Mouse (Mus musculus) intestine, postnatal 0 days (tissue): Measurements from ENCODE around the gene Gm4792. TPM values are rescaled to one million over a fixed set of nuclear protein-coding genes. Genes with fewer than 3 reads are reported as not detected.

Experiments
- ATAC-seq: fragments of 200-750 bp; cut with Nextera tagmentation; 2 replicates; pipeline ENCODE4 v1.8.0; 2017; ENCODE audit warnings: mild to moderate bottlenecking, moderate TSS enrichment, moderate library complexity
- H3K27ac ChIP-seq: fragments of 300-500 bp; sonication (generic); 2 replicates; pipeline ENCODE4 v1.5.1; 2014; ENCODE audit warnings: mild to moderate bottlenecking, low read depth, low read length, moderate library complexity
- H3K27me3 ChIP-seq: fragments of 300-500 bp; sonication (generic); replicated peaks from 2 replicates; pipeline ENCODE4 v1.6.1; 2014; ENCODE audit warnings: low read length, mixed read lengths; ENCODE audit not compliant: control insufficient read depth, insufficient read depth
- H3K36me3 ChIP-seq: fragments of 300-500 bp; sonication (generic); 2 replicates; pipeline ENCODE4 v1.6.1; 2014; ENCODE audit warnings: mild to moderate bottlenecking, moderate library complexity; ENCODE audit not compliant: control insufficient read depth, insufficient read depth
- H3K4me1 ChIP-seq: fragments of 300-500 bp; sonication (generic); replicated peaks from 2 replicates; pipeline ENCODE4 v1.6.1; 2014; ENCODE audit warnings: antibody characterized with exemption, low read length, mixed read lengths; ENCODE audit not compliant: control insufficient read depth, insufficient read depth
- H3K4me2 ChIP-seq: fragments of 300-500 bp; sonication (generic); replicated peaks from 2 replicates; pipeline ENCODE4 v1.6.1; 2014; ENCODE audit warnings: low read depth, mild to moderate bottlenecking, moderate library complexity
- H3K4me3 ChIP-seq: fragments of 300-500 bp; sonication (generic); 2 replicates; pipeline ENCODE4 v1.5.1; 2014; ENCODE audit warnings: low read depth, low read length
- H3K9ac ChIP-seq: fragments of 300-500 bp; sonication (generic); 2 replicates; pipeline ENCODE4 v1.6.1; 2014; ENCODE audit warnings: mild to moderate bottlenecking, low read depth, low read length
- H3K9me3 ChIP-seq: fragments of 300-500 bp; sonication (generic); 2 replicates; pipeline ENCODE4 v1.6.1; 2016; ENCODE audit warnings: mixed run types; ENCODE audit not compliant: control insufficient read depth
- CTCF ChIP-seq: sonication (generic); IDR thresholded peaks from 2 replicates; pipeline ENCODE4 v1.5.1; 2016; ENCODE audit warnings: low read depth, mild to moderate bottlenecking, control low read depth, antibody characterized with exemption, moderate library complexity
- WGBS: fragments of 180-500 bp; shearing (Covaris S2); extraction: QIAGEN DNeasy Blood & Tissue Kit; methylation state at CpG from one replicate; pipeline ENCODE4 v1.1.7; 2014; 5-methylcytosine and 5-hydroxymethylcytosine counted together
- polyA plus RNA-seq: library from polyadenylated mRNA; unstranded; fragments of >200 nt; fragmentation: Nextera tagmentation; extraction: Ambion mirVana; gene quantifications from 2 replicates; pipeline ENCODE4 v1.2.1, GENCODE M21; 2015

Gene Gm4792
- polyA plus RNA-seq, 1 experiment from 2014 or later = not detected

DNA sequence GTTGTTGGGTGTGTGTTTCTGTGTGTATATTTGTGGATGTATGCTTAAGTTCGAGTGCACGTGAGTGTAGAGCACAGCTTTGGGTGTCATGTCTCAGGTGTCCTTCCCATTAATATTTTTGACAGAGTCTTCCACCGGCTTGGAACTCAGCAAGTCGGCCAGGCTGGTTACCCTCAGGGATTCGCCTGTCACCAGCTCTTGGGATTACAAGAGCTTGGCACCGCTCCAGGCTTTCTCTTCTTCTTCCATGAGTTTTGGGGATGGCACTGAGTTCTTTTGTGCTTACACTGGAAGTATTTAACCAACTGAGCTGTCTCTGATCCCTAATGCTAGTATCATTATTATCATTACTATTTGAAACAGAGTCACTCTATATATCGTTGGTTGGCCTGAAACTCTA lies 15.7 kb downstream of the Gm4792 start:
- ATAC-seq = no peak
- Histone ChIP-seq H3K9ac (no peak overlapping the region), H3K27ac (no peak overlapping the region), H3K36me3 (no peaks in the 10 kb centered on the region), H3K27me3 (no peaks in the 10 kb centered on the region), H3K4me3 (no peak overlapping the region), H3K4me1 (no peaks in the 10 kb centered on the region), H3K4me2 (no peak overlapping the region), H3K9me3 (no peaks in the 10 kb centered on the region)
- TF ChIP-seq CTCF = no peak
- WGBS = 85% methylated on average over 7 of the region's 7 CpGs

DNA sequence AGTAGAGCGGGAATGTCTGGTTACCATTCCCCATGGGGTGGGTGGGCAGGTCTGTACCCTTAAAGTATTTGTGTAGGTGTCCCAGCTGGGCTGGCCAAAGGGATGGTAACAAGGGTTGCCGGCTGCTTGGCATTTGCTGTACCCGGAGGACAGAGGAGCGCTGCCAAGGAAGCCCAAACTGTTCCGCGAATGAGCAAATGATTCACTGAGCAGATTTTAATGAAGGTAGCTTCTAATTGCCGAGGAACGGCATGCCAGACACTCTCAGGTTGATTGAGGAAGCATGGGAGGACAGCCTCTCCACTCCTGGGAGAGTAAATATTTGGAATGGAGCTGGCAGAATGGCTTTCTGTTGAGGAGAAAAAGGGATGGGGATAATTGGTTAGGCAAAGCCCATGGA lies 16.3 kb downstream of the Gm4792 start:
- Histone ChIP-seq H3K27ac (no peak overlapping the region), H3K9me3 (no peaks in the 10 kb centered on the region), H3K4me3 (no peak overlapping the region), H3K36me3 (no peaks in the 10 kb centered on the region), H3K4me2 (no peak overlapping the region), H3K4me1 (no peaks in the 10 kb centered on the region), H3K9ac (no peak overlapping the region), H3K27me3 (no peaks in the 10 kb centered on the region)
- WGBS = 55% methylated on average over 8 of the region's 8 CpGs
- no peak for ATAC-seq
- no peak for TF ChIP-seq CTCF

DNA sequence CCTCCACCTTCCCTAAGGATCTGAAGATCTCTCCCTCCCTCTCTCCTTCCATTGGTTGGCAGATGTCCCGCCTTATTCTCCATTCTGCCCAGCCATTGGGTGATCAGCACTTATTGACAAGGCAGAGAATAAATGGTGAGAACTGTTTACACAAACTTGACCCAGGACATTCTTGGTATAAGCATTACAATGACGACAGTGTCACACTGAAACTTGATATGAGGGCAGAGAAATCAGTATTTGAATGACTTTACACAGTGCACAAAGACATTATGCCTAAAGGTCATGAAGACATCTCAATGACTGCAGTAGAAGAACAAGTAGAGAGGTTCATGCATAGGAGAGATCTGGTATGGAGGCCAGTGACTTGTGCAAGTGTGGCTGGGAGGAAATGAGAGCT lies 22.0 kb downstream of the Gm4792 start:
- no peak overlapping the region for H3K4me2 ChIP-seq
- 60% methylated on average over 2 of the region's 2 CpGs for WGBS
- no peaks in the 10 kb centered on the region for H3K27me3 ChIP-seq
- TF ChIP-seq CTCF = no peak
- H3K4me3 ChIP-seq = no peak overlapping the region
- ATAC-seq = no peak
- H3K9me3 ChIP-seq = no peaks in the 10 kb centered on the region
- no peak overlapping the region for H3K27ac ChIP-seq
- H3K36me3 ChIP-seq = no peaks in the 10 kb centered on the region
- H3K9ac ChIP-seq = no peak overlapping the region
- no peaks in the 10 kb centered on the region for H3K4me1 ChIP-seq

DNA sequence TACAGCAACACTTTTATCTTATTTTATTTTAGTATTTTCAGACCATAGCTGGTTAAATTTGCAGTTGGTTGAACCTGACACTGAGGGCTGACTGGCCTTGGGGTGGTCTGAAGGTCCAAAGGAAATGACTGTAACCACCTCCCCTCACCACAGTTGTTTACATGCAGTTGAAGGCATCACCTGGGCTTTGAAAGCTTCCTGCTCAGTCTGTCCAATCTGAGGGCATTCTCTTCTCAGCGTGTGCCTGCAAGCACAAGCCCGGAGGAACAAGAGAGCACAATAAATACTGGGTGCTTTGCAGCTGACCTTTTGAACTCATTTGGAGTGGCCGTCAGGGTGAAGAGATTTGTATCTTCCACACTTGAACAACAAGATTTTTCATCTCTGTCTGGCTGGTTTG lies 23.2 kb downstream of the Gm4792 start:
- Histone ChIP-seq H3K36me3 (no peaks in the 10 kb centered on the region), H3K9me3 (no peaks in the 10 kb centered on the region), H3K9ac (no peak overlapping the region), H3K27me3 (no peaks in the 10 kb centered on the region), H3K27ac (no peak overlapping the region), H3K4me2 (no peak overlapping the region), H3K4me1 (no peaks in the 10 kb centered on the region), H3K4me3 (no peak overlapping the region)
- 2% methylated on average over 3 of the region's 3 CpGs for WGBS
- no peak for TF ChIP-seq CTCF
- no peak for ATAC-seq

DNA sequence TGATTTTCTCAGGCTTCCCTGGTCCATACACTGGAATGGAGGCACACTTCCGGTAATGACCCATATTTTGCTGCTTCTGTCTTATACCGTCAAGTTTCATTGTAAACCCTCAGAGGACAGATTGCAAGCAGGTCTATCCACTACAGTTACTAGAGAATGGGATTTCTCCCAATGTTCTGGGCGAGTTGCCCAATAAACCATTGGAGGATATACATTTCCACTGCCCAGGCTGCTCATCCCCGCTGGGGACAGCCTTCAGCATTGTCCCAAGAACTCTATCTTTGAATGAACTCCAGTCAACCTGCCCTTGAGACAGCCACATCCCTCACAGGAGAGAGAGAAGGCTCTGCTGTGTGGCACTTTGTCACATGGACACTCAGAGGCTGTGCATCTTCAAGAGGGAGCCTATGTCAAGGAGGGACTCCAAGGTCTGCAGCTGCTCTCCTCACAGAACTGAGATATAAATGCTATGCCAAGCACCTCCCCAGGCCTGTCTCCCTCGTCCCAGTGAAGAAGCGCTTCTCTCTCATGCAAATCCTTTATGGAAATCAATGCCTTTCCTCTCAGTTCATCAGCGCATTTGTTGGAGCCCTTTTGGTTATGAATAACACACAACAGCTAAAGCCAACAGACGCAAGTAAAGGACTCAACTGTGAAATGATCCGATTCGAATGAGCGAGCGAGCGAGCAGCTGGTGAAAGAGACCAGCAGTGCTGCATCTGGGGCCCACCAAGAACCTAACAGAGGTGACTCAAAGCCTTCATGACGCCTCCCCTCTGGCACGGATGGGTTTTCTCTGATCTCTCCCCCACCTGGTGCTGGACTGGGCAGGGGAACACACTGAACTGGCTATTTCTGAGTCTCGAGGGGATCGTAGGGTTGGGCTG lies 32.6 kb downstream of the Gm4792 start:
- H3K4me3 ChIP-seq = no peak overlapping the region
- H3K9ac ChIP-seq = no peak overlapping the region
- TF ChIP-seq CTCF = no peak
- ATAC-seq = no peak
- 76% methylated on average over 17 of the region's 17 CpGs for WGBS
- no peak overlapping the region for H3K27ac ChIP-seq
- no peaks in the 10 kb centered on the region for H3K4me1 ChIP-seq
- H3K36me3 ChIP-seq = no peaks in the 10 kb centered on the region
- H3K9me3 ChIP-seq = no peaks in the 10 kb centered on the region
- no peaks in the 10 kb centered on the region for H3K27me3 ChIP-seq
- no peak overlapping the region for H3K4me2 ChIP-seq

DNA sequence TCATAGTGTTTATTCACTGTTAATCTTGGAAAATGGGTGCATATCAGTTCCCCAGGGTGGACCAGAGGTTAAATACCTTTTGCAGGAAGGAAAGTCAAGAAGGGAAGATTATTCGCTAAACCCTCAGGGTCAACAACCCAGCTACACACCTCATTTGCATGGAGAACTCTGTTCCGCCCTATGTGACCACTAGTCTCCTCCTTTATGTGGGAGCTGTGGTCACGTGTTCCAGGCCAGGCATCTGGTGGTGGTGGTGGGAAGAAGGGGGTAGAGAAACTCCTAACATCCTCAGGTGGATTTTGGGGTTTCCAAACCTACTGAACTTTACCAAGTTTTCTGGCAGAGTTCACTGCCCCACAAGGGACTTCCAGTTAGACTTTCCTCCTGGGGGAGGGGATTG lies 35.3 kb downstream of the Gm4792 start:
- Histone ChIP-seq H3K9me3 (no peaks in the 10 kb centered on the region), H3K4me2 (no peak overlapping the region), H3K4me3 (no peak overlapping the region), H3K4me1 (no peaks in the 10 kb centered on the region), H3K36me3 (no peaks in the 10 kb centered on the region), H3K9ac (no peak overlapping the region), H3K27ac (no peak overlapping the region), H3K27me3 (no peaks in the 10 kb centered on the region)
- WGBS = 68% methylated on average over 3 of the region's 3 CpGs
- ATAC-seq = no peak
- TF ChIP-seq CTCF = no peak

DNA sequence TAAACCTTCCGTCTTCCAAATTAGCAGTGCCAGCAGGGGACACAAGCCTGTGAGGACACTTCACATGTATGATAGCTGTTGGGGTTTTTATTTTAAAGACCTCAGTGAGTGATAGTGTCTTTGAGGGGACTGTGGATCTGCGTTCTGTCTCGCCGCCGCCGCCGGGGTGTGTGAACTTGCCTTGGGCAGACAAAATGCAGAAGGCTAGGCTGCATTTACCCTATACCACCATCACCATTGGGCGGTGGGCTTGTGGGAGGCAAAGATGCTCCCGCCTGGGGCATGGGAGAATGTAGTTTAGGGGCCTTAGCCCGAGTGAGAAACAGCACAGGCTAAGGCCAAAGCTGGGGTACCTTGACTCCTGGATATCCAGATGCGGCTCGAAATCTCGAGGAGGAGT lies 35.9 kb downstream of the Gm4792 start:
- H3K4me3 ChIP-seq = no peak overlapping the region
- no peak for TF ChIP-seq CTCF
- WGBS = 90% methylated on average over 13 of the region's 13 CpGs
- H3K27me3 ChIP-seq = no peaks in the 10 kb centered on the region
- H3K9ac ChIP-seq = no peak overlapping the region
- H3K4me2 ChIP-seq = no peak overlapping the region
- H3K27ac ChIP-seq = no peak overlapping the region
- ATAC-seq = no peak
- no peaks in the 10 kb centered on the region for H3K9me3 ChIP-seq
- no peaks in the 10 kb centered on the region for H3K4me1 ChIP-seq
- no peaks in the 10 kb centered on the region for H3K36me3 ChIP-seq
